Mouse (Mus musculus) liver, embryonic 14.5 days (tissue): Measurements from ENCODE around the gene Tmem253. TPM values are rescaled to one million over a fixed set of nuclear protein-coding genes. Genes with fewer than 3 reads are reported as not detected.
"Not testable (repeated sequence)": the region's sequence is repeated elsewhere in the genome, so short reads cannot be mapped to it uniquely, and the experiment has no call there.

Source experiments
- ATAC-seq: fragments of 200-750 bp; cut with Nextera tagmentation; 2 replicates; pipeline ENCODE4 v1.8.0; 2017; ENCODE audit warnings: moderate number of reproducible peaks, mild to moderate bottlenecking, moderate library complexity; ENCODE audit not compliant: insufficient read depth
- DNase-seq, 3 experiments: peaks; one replicate each; pipeline ENCODE4 v3.0.0-alpha.2; 2012 to 2013; ENCODE audit warnings: low read depth in 3 of 3, low spot score in 3 of 3
- H3K27ac ChIP-seq: fragments of 300-500 bp; sonication (generic); 2 replicates; pipeline ENCODE4 v1.5.1; 2014; ENCODE audit warnings: moderate library complexity, mild to moderate bottlenecking, control low read depth, inconsistent platforms
- H3K27me3 ChIP-seq: fragments of 300-500 bp; sonication (generic); 2 replicates; pipeline ENCODE4 v1.6.1; 2014; ENCODE audit warnings: mild to moderate bottlenecking, low read length, moderate library complexity; ENCODE audit not compliant: control insufficient read depth, insufficient read depth
- H3K36me3 ChIP-seq: fragments of 300-500 bp; sonication (generic); replicated peaks from 2 replicates; pipeline ENCODE4 v1.6.1; 2014; ENCODE audit warnings: low read depth; ENCODE audit not compliant: control insufficient read depth, insufficient read depth
- H3K4me1 ChIP-seq, 2 experiments: fragments of 200-500 bp in 1 of 2; fragments of 300-500 bp in 1 of 2; sonication (generic) in 1 of 2; replicated peaks; 2 replicates each; pipeline ENCODE4 v1.6.1; 2012 to 2014; ENCODE audit warnings: antibody characterized with exemption in 1 of 2, inconsistent platforms in 1 of 2, low read length in 1 of 2; ENCODE audit not compliant: control insufficient read depth in 2 of 2, insufficient read depth in 2 of 2
- H3K4me2 ChIP-seq: fragments of 300-500 bp; sonication (generic); 2 replicates; pipeline ENCODE4 v1.6.1; 2014; ENCODE audit warnings: low read depth, mild to moderate bottlenecking, control low read depth, moderate library complexity
- H3K4me3 ChIP-seq, 2 experiments: fragments of 200-500 bp in 1 of 2; fragments of 300-500 bp in 1 of 2; sonication (generic) in 1 of 2; 2 replicates each; pipeline ENCODE4 v1.5.1; 2012 to 2014; ENCODE audit warnings: low read depth in 2 of 2, low read length in 2 of 2, mild to moderate bottlenecking in 2 of 2, control low read depth in 1 of 2, inconsistent platforms in 1 of 2, moderate library complexity in 1 of 2; ENCODE audit not compliant: insufficient read depth in 1 of 2
- H3K9ac ChIP-seq: fragments of 300-500 bp; sonication (generic); replicated peaks from 2 replicates; pipeline ENCODE4 v1.6.1; 2014; ENCODE audit warnings: mild to moderate bottlenecking, control low read depth, moderate library complexity
- H3K9me3 ChIP-seq: fragments of 300-500 bp; sonication (generic); 2 replicates; pipeline ENCODE4 v1.6.1; 2016; ENCODE audit warnings: low read length, mixed read lengths; ENCODE audit not compliant: control insufficient read depth
- CTCF ChIP-seq: IDR thresholded peaks from 2 replicates; pipeline ENCODE4 v1.5.1; 2016; ENCODE audit warnings: antibody characterized with exemption, low read depth, control low read depth
- EP300 ChIP-seq: IDR thresholded peaks from 2 replicates; pipeline ENCODE4 v1.6.1; 2016; ENCODE audit warnings: antibody characterized with exemption, low read depth
- whole genome bisulfite sequencing: fragments of 180-500 bp; shearing (Covaris S2); extraction: QIAGEN DNeasy Blood & Tissue Kit; methylation state at CpG from one replicate; pipeline ENCODE4 v1.1.7; 2014; ENCODE audit not compliant: insufficient replicate concordance; 5-methylcytosine and 5-hydroxymethylcytosine counted together
- polyA plus RNA-seq, 2 experiments: library from polyadenylated mRNA; depleted of rRNA in 1 of 2; stranded (reverse) in 1 of 2; unstranded in 1 of 2; fragments of >200 nt; fragmentation: Nextera tagmentation in 1 of 2; extraction: Ambion mirVana in 1 of 2; gene quantifications; 2 replicates each; pipeline versions ENCODE4 v1.2.1 to v1.2.3; 2012 to 2014

Gene Tmem253
- polyA plus RNA-seq, 2 experiments, result 0.08 to 0.24 TPM

- Histone ChIP-seq H3K9ac (no peak overlapping the region), H3K27me3 (no peaks in the 10 kb centered on the region), H3K4me1 (0 out of 4 replicates have a peak, but pooled peaks cover 0 to 4% of the 10 kb centered on the region in 2 experiments), H3K27ac (no peak overlapping the region), H3K9me3 (no peaks in the 10 kb centered on the region), H3K4me3 (no peak overlapping the region), H3K36me3 (no peaks in the 10 kb centered on the region), H3K4me2 (no peak overlapping the region; the same call in 1 of the 2 replicates)
- peak; percentile 62 for TF ChIP-seq CTCF
- no peak for TF ChIP-seq EP300
- WGBS, result 3% methylated on average over 8 of the region's 8 CpGs
- DNase-seq, result no peak
- peak; percentile 31; the same call in 1 of the 2 replicates for ATAC-seq
Measured at GRCm38 (mm10) chr14:52044901-52045678, 29.6 kb downstream of the Tmem253 start.

GRCm38 (mm10) chr14:52045966-52046565 lies 30.6 kb downstream of the Tmem253 start:
- Histone ChIP-seq H3K9me3 (no peaks in the 10 kb centered on the region), H3K9ac (no peak overlapping the region), H3K4me1 (0 out of 4 replicates have a peak, but pooled peaks cover 0 to 4% of the 10 kb centered on the region in 2 experiments), H3K4me3 (no peak overlapping the region), H3K27ac (no peak overlapping the region), H3K27me3 (no peaks in the 10 kb centered on the region), H3K4me2 (no peak overlapping the region), H3K36me3 (no peaks in the 10 kb centered on the region)
- ATAC-seq, result no peak
- 51% methylated on average over 9 of the region's 9 CpGs for WGBS
- TF ChIP-seq CTCF (no peak), EP300 (no peak)
- DNase-seq, result no peak

- not testable (repeated sequence) for H3K27ac ChIP-seq, H3K4me1 ChIP-seq, ATAC-seq, H3K4me2 ChIP-seq, H3K9me3 ChIP-seq, DNase-seq, H3K9ac ChIP-seq, H3K4me3 ChIP-seq, H3K27me3 ChIP-seq, H3K36me3 ChIP-seq
- 70% methylated on average over 3 of the region's 3 CpGs for WGBS
Measured at GRCm38 (mm10) chr14:52052720-52053119, 37.3 kb downstream of the Tmem253 start.

- Histone ChIP-seq H3K9me3 (no peaks in the 10 kb centered on the region), H3K4me3 (no peak overlapping the region), H3K9ac (no peak overlapping the region), H3K36me3 (no peaks in the 10 kb centered on the region), H3K27me3 (no peaks in the 10 kb centered on the region), H3K4me2 (no peak overlapping the region), H3K27ac (no peak overlapping the region), H3K4me1 (no peaks in the 10 kb centered on the region)
- 52% methylated on average over 4 of the region's 4 CpGs for WGBS
- ATAC-seq (no peak), DNase-seq (no peak)
- TF ChIP-seq EP300 (no peak), CTCF (no peak)
Measured at GRCm38 (mm10) chr14:52059982-52060381, 44.5 kb downstream of the Tmem253 start.

GRCm38 (mm10) chr14:52060800-52061199 lies 45.3 kb downstream of the Tmem253 start:
- TF ChIP-seq CTCF, result no peak
- no peak for TF ChIP-seq EP300
- no peaks in the 10 kb centered on the region for H3K4me1 ChIP-seq
- no peaks in the 10 kb centered on the region for H3K27me3 ChIP-seq
- no peak overlapping the region for H3K9ac ChIP-seq
- DNase-seq (no peak), ATAC-seq (no peak)
- H3K36me3 ChIP-seq, result no peaks in the 10 kb centered on the region
- 72% methylated on average over 1 of the region's 1 CpGs for WGBS
- H3K4me3 ChIP-seq, result no peak overlapping the region
- H3K9me3 ChIP-seq, result no peaks in the 10 kb centered on the region
- no peak overlapping the region for H3K4me2 ChIP-seq
- H3K27ac ChIP-seq, result no peak overlapping the region
